Mouse (Mus musculus) c-Kit-positive CD71-negative TER-119-negative erythroid progenitor cells, embryonic 14.5 days (primary cell): ENCODE data around the gene Slc36a4.

Experiments used
- DNase-seq: peaks from one replicate; pipeline ENCODE4 v3.0.0-alpha.2; 2013; ENCODE audit warnings: low read depth

Slc36a4 gene

GRCm38 (mm10) chr9:15722506-15722905 lies 13.0 kb downstream of the Slc36a4 start:
- DNase-seq = no peak

- DNase-seq = no peak
Measured at GRCm38 (mm10) chr9:15727168-15727567, 17.6 kb downstream of the Slc36a4 start.

GRCm38 (mm10) chr9:15731758-15732748 lies 22.5 kb downstream of the Slc36a4 start:
- no peak for DNase-seq

- DNase-seq = no peak
Measured at GRCm38 (mm10) chr9:15734056-15734866, 24.7 kb downstream of the Slc36a4 start.

DNA sequence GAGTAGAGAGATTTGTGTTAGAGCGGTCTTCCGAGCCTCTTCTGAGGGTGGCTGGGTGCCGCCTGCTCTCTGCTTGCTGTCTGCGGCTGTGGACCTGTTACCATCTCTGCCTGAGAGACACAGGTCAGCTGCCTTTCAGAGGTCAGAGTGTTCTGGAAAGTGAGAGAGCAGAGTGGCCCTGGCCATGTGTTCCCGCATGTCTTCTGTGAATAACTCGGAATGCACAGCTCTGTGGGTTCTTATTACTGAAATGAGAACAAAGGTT lies 25.3 kb downstream of the Slc36a4 start:
- no peak for DNase-seq

DNA sequence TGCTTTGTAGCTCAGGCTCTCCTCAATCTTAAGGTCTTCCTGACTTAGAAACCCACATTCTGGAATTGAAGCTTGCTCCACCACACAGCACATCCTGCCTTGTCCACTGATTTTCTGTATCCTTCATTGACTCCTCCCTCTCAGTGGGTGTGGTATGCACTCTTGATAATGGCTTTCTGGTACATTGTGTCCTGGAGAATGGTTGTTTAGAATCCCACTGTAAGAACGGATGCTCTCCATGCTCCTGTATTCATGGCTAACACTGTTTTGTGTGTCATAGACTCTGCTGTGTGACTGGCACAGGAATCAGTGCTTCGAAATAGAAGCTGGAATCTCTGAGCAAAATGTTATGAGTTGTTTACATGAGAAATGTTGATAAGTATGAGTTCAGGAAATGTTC lies 28.0 kb downstream of the Slc36a4 start:
- DNase-seq = no peak

- no peak for DNase-seq
Measured at GRCm38 (mm10) chr9:15741428-15741827, 31.9 kb downstream of the Slc36a4 start.

- DNase-seq = no peak
Measured at GRCm38 (mm10) chr9:15741931-15742330, 32.4 kb downstream of the Slc36a4 start.

GRCm38 (mm10) chr9:15745985-15746607 lies 36.6 kb downstream of the Slc36a4 start:
- no peak for DNase-seq

- DNase-seq = no peak
Measured at GRCm38 (mm10) chr9:15746636-15747035, 37.1 kb downstream of the Slc36a4 start.

DNA sequence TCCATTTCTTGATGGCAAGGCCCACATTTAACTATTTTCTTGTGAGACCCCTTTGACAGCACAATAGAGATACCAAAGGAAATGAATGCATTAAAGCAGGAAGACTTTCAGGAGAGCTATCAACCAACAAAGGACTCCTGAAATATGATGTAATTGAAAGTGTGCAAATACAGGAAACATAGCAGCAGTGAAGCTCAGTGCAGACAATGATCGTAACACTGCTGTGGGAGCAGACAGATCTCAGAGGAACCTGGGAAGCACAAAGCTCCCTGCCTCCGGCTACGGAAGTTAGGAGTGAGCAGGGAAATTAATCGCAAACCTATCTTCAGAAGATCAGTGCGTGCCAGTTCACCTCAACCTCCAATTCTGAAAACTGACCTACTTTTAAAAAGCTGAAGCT lies 38.8 kb downstream of the Slc36a4 start:
- DNase-seq = no peak

DNA sequence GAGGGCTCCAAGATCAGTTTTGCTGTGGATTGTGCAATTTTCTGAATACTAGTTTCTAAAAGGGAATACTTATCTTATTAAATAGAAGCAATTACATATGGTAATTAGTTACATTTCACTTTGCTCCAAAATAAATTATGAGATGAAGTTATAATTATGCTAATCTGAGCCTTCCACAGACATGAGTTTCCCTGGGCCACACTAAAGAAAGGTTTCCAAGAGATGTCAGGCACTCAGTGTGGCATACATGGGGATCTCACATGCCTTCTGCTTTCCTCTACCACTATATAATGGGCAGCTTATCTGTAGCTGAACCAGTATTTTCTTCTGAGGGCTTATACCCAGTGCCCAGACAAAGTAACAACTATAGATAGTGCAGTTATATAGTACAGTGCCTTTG lies 49.8 kb downstream of the Slc36a4 start:
- DNase-seq = no peak

- no peak for DNase-seq
Measured at GRCm38 (mm10) chr9:15766379-15766778, 56.8 kb downstream of the Slc36a4 start.

DNA sequence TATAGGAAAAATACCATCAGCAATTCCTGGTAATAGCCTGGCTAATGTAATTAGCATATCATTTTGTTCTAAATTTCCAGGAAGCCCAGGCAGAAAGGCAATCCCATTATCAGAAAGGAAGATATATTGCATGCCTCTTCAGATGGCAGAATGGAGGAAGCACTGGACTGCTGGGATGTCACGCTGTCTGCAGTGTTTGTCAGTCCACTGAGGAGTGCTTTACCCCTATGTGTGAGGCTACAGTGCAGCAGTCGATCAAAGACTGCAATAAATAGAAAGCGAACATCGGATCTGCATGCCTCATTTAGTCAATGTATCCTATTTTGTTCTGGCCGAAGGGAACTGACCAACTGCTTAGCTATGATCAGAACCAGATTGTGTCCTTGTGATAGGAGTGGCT lies 57.3 kb downstream of the Slc36a4 start:
- no peak for DNase-seq

- no peak for DNase-seq
Measured at GRCm38 (mm10) chr9:15772766-15773165, 63.2 kb downstream of the Slc36a4 start.

GRCm38 (mm10) chr9:15773426-15773825 lies 63.9 kb downstream of the Slc36a4 start:
- no peak for DNase-seq

GRCm38 (mm10) chr9:15774911-15775310 lies 65.4 kb downstream of the Slc36a4 start:
- DNase-seq = no peak

- DNase-seq = no peak
Measured at GRCm38 (mm10) chr9:15781936-15782335, 72.4 kb downstream of the Slc36a4 start.

GRCm38 (mm10) chr9:15786192-15786591 lies 76.7 kb downstream of the Slc36a4 start:
- DNase-seq = no peak

- no peak for DNase-seq
Measured at GRCm38 (mm10) chr9:15786610-15787009, 77.1 kb downstream of the Slc36a4 start.

- no peak for DNase-seq
Measured at GRCm38 (mm10) chr9:15792076-15792475, 82.5 kb downstream of the Slc36a4 start.
